Mouse (Mus musculus): ENCODE data around the gene Wdfy3. TPM values are rescaled to one million over a fixed set of nuclear protein-coding genes. Genes with fewer than 3 reads are reported as not detected.

Gene Wdfy3
- polyA plus RNA-seq, 1 experiment = 32.4 TPM

DNA sequence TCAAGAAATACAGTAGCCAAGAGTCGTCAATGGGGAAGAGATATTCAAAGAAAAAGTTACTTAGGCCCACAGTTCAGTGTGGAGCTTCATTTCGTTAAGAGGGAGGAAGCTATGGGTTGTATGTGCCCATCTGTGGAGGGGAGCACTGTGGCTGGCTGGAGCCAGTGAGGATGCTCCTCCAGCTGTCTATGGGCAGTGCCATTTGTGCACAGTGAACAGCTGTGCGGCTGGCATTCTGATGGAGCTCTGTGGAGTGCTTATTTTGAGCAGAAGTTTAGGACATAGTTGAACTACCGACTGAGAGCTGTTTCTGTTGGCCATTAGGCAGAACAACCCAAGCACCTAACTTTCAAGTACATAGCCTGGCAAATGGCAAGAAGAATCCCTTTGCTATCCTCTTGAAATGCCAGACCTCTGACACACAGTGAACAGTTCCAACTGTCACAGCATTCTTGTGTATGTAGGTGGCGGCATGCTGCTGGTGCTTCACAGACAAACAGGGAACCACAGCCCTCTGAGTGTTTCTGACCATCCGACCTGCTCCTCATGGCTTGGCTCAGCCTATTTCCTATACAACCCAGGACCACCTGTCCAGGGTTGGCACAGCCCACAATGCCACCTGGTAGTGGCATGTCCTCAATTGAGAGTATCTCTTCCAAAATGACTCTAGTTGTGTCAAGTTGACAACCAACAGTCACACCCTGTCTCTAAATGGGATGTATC lies 177.9 kb downstream of the Wdfy3 start:
- TF ChIP-seq CTCF (IDR thresholded peaks at IDR 0.05; ENCODE audit: insufficient read depth, low read length) (no peak), POLR2A (IDR thresholded peaks at IDR 0.05; ENCODE audit: borderline replicate concordance, extremely low read depth, low read depth, low read length) (no peak)
- 83% methylated on average over 6 of the region's 6 CpGs for WGBS
- no peaks in the 10 kb centered on the region for H3K4me1 ChIP-seq (ENCODE audit: control insufficient read depth, insufficient read depth, low read length)

DNA sequence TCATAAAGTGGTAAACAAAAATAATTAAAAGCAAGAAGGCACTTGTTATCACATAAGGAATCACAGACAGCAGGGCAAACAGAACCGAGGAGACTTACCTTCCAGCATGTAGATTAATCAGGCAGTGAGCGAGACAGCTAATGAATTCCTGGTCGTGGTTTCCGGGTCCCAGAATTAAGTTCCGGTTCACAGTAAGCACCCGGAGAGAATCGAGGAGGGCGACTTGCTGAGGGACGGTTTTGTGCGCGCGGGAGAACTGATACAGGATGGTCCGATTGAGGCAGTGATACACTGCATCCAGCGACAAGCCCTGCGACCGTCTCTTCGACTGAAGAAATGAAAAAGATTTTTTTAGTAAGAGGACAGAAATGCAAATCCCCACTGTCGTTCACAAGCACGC lies 181.7 kb downstream of the Wdfy3 start:
- no peak for TF ChIP-seq POLR2A (IDR thresholded peaks at IDR 0.05; ENCODE audit: borderline replicate concordance, extremely low read depth, low read depth, low read length)
- TF ChIP-seq CTCF (IDR thresholded peaks at IDR 0.05; ENCODE audit: insufficient read depth, low read length) = no peak
- H3K4me3 ChIP-seq (replicated peaks; ENCODE audit: extremely low read depth, low read depth, low read length) = no peak overlapping the region
- WGBS = 94% methylated on average over 19 of the region's 19 CpGs
- no peaks in the 10 kb centered on the region for H3K4me1 ChIP-seq (ENCODE audit: control insufficient read depth, insufficient read depth, low read length)
- DNase-seq = no peak

More for the DNA sequence above, 177.9 kb downstream of the Wdfy3 start:
- no peak for DNase-seq
- H3K4me3 ChIP-seq (replicated peaks; ENCODE audit: extremely low read depth, low read depth, low read length) = no peak overlapping the region

DNA sequence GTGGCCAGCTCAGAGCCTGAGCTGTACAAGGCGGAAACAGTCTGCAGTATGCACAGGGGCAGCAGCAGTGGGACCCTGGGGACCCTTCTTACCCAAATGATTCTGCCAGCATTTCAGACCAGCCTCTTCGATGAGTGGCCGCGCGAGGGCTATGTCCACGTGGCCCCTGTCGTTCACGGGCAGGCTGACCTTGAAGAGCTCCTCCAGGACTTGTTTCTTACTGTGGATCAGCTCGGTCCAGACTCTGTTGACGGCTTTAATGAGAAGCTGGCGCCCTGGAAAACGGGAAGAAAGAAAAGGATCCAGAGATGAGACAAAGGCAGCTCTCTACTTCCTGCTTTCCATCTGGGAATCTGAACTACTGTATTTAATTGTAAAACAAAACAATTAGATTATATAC lies 184.7 kb downstream of the Wdfy3 start:
- TF ChIP-seq CTCF (IDR thresholded peaks at IDR 0.05; ENCODE audit: insufficient read depth, low read length) (no peak), POLR2A (IDR thresholded peaks at IDR 0.05; ENCODE audit: borderline replicate concordance, extremely low read depth, low read depth, low read length) (no peak)
- 88% methylated on average over 12 of the region's 12 CpGs for WGBS
- no peak for DNase-seq
- H3K4me3 ChIP-seq (replicated peaks; ENCODE audit: extremely low read depth, low read depth, low read length) = no peak overlapping the region
- H3K4me1 ChIP-seq (ENCODE audit: control insufficient read depth, insufficient read depth, low read length) = no peaks in the 10 kb centered on the region

DNA sequence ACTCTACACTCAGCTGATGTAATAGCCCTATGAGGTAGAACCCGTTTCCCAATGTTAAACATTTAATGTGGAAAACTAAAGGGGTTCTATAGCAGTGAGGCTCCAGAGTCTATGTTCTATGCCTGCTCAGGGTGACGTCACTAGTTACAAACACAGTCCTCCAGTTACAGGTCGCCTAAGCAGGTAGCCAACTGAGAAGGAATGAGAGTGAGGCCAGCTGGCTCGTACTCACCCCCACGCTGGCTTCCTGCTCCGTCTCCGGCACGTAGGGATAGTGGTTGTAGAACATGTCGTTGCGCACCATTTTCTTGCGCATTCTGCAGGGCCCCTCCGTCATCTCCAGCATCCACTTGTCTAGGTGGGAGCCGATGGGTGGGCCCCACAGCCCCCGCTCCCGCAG lies 187.5 kb downstream of the Wdfy3 start:
- TF ChIP-seq CTCF (IDR thresholded peaks at IDR 0.05; ENCODE audit: insufficient read depth, low read length) (no peak), POLR2A (IDR thresholded peaks at IDR 0.05; ENCODE audit: borderline replicate concordance, extremely low read depth, low read depth, low read length) (no peak)

DNA sequence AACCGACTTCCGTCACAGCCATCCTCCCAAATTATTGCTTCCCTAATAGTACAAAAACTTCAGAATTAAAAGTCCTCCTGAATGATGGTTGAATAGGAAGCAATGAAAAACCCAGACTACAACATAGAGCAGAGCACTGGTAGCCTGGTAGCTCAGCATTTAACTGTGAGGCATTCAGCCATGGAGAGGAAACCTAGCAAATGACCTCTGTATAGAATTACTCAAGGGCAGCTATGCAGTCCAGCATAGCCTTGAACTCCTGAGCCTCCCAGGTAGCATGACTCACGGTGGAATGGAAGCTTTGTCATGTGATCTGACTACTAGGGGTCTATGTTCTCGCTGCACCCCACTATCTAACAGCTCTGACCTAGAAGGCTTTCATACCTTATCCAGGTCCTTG lies 189.8 kb downstream of the Wdfy3 start:
- Histone ChIP-seq H3K4me3 (replicated peaks; ENCODE audit: extremely low read depth, low read depth, low read length) (no peak overlapping the region), H3K4me1 (ENCODE audit: control insufficient read depth, insufficient read depth, low read length) (no peaks in the 10 kb centered on the region)
- TF ChIP-seq POLR2A (IDR thresholded peaks at IDR 0.05; ENCODE audit: borderline replicate concordance, extremely low read depth, low read depth, low read length) = no peak
- TF ChIP-seq CTCF (IDR thresholded peaks at IDR 0.05; ENCODE audit: insufficient read depth, low read length) = no peak
- WGBS = 90% methylated on average over 4 of the region's 4 CpGs
- no peak for DNase-seq

More for the DNA sequence above, 187.5 kb downstream of the Wdfy3 start:
- Histone ChIP-seq H3K4me3 (replicated peaks; ENCODE audit: extremely low read depth, low read depth, low read length) (no peak overlapping the region), H3K4me1 (ENCODE audit: control insufficient read depth, insufficient read depth, low read length) (no peaks in the 10 kb centered on the region)
- DNase-seq = no peak
- 86% methylated on average over 15 of the region's 15 CpGs for WGBS

DNA sequence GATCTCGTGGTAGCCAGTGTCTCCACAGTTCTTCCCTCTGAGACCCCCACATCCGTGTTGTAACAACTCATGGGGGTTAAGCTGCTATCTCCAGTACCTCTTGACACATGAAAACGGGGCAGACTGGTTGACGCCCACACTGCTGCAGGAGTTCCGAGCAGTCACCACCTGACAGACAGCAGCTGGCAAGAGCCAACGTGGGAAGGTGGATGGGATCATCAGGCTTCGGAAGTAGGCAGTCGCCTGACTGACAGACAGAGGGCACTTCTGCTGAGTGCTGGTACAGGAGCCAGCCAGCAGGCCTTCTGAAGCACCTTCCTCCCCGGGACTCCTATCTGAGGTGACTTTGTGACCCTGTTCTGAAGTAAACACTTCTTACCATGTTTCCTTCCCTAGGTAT lies 191.3 kb downstream of the Wdfy3 start:
- Histone ChIP-seq H3K4me3 (replicated peaks; ENCODE audit: extremely low read depth, low read depth, low read length) (no peak overlapping the region), H3K4me1 (ENCODE audit: control insufficient read depth, insufficient read depth, low read length) (no peaks in the 10 kb centered on the region)
- WGBS = 51% methylated on average over 9 of the region's 9 CpGs
- TF ChIP-seq POLR2A (IDR thresholded peaks at IDR 0.05; ENCODE audit: borderline replicate concordance, extremely low read depth, low read depth, low read length) = no peak
- TF ChIP-seq CTCF (IDR thresholded peaks at IDR 0.05; ENCODE audit: insufficient read depth, low read length) = no peak
- peak; percentile 19 for DNase-seq

DNA sequence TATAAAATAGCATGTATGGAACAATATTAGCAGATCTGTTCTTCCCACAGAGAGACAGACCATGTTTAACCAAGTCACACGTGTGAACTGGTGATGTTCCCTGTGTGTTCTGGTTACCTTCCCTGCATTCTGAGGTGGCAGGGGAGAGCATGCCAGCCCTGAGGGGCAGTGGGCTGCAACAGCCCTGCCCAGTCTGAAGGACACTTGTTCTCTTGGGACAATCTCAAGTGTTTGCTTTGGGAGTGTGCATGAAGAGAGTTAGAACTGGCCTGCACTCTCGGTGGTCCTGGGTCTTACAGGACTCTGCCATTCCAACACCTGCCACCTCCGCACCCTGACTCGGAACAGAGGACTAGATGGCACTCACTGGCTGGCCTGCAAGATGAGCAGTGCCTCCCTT lies 193.5 kb downstream of the Wdfy3 start:
- H3K4me3 ChIP-seq (replicated peaks; ENCODE audit: extremely low read depth, low read depth, low read length) = no peak overlapping the region
- DNase-seq = peak; percentile 23
- 77% methylated on average over 4 of the region's 4 CpGs for whole genome bisulfite sequencing

DNA sequence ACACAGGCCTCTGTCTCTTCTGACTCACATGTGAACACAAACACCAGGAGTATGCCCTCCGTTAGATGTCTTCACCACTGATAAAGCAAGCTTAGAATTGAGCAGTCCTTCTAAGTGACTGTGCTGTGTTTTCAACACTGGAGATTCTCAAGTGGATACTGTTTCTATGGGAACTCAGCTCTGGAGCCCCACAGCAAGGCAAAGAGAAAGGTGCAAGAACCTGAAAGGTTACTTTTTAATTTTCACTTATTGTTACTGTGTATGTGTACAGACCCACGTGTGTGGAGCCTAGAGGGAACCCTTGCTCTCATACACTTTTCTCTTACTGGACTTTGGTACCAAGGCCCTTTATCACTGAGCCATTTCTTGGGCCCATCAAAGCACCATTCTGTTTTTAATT lies 203.0 kb downstream of the Wdfy3 start:
- Histone ChIP-seq H3K4me1 (ENCODE audit: control insufficient read depth, insufficient read depth, low read length) (no peaks in the 10 kb centered on the region), H3K4me3 (replicated peaks; ENCODE audit: extremely low read depth, low read depth, low read length) (no peak overlapping the region)
- WGBS = 62% methylated on average over 2 of the region's 2 CpGs
- TF ChIP-seq POLR2A (IDR thresholded peaks at IDR 0.05; ENCODE audit: borderline replicate concordance, extremely low read depth, low read depth, low read length) (no peak), CTCF (IDR thresholded peaks at IDR 0.05; ENCODE audit: insufficient read depth, low read length) (no peak)
- DNase-seq = no peak

More for the DNA sequence above, 193.5 kb downstream of the Wdfy3 start:
- TF ChIP-seq POLR2A (IDR thresholded peaks at IDR 0.05; ENCODE audit: borderline replicate concordance, extremely low read depth, low read depth, low read length) (no peak), CTCF (IDR thresholded peaks at IDR 0.05; ENCODE audit: insufficient read depth, low read length) (no peak)
- H3K4me1 ChIP-seq (ENCODE audit: control insufficient read depth, insufficient read depth, low read length) = no peaks in the 10 kb centered on the region

DNA sequence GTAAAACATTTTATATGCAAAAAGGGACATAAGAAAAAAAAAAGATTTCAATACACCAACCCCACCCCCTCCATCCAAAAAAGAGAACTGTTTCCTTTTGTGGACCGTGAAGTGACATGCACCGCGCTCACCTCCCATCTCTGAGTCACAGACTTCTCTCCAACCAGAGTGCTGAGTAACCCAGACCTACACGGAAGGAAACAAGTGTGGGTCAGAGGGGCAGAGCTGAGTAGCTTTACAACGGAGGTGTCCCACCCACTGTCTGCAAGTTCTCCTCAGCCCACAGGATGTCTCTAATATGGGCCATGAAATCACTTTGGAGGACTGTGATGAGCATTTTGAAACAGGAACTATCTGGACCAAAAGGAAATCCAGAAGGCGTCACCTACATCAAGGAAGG lies 205.8 kb downstream of the Wdfy3 start:
- Histone ChIP-seq H3K4me1 (ENCODE audit: control insufficient read depth, insufficient read depth, low read length) (no peaks in the 10 kb centered on the region), H3K4me3 (replicated peaks; ENCODE audit: extremely low read depth, low read depth, low read length) (no peak overlapping the region)
- 72% methylated on average over 6 of the region's 6 CpGs for WGBS
- DNase-seq = no peak
- TF ChIP-seq CTCF (IDR thresholded peaks at IDR 0.05; ENCODE audit: insufficient read depth, low read length) = no peak
- TF ChIP-seq POLR2A (IDR thresholded peaks at IDR 0.05; ENCODE audit: borderline replicate concordance, extremely low read depth, low read depth, low read length) = no peak

DNA sequence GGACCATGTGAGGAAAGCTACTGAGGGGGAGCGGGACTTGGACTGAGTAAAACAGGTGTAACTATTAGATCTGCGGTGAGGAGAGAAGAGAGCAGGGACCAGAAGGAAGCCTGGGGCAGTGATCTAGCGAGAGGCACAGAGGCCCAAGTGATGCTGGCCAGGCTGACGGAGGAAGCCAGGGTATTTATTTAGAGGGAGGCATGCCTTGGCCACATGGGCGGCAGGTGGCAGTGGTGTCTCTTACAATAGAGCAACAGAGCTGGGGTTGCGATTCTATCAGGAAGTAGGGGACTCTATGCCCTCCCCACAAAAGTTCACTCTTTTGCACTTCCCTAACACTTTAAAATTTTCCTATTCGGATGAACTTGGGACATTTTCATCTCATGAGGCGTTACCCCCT lies 207.1 kb downstream of the Wdfy3 start:
- no peak for DNase-seq
- WGBS = 85% methylated on average over 8 of the region's 8 CpGs
- no peaks in the 10 kb centered on the region for H3K4me1 ChIP-seq (ENCODE audit: control insufficient read depth, insufficient read depth, low read length)
- TF ChIP-seq POLR2A (IDR thresholded peaks at IDR 0.05; ENCODE audit: borderline replicate concordance, extremely low read depth, low read depth, low read length) (no peak), CTCF (IDR thresholded peaks at IDR 0.05; ENCODE audit: insufficient read depth, low read length) (no peak)
- no peak overlapping the region for H3K4me3 ChIP-seq (replicated peaks; ENCODE audit: extremely low read depth, low read depth, low read length)

Data from lung, adult 2 months (tissue).